Mouse (Mus musculus): ENCODE data around the gene Camta1.

Camta1 gene

GRCm38 (mm10) chr4:151448341-151448740 is 413.3 kb downstream of the Camta1 start:
- DNase-seq (ENCODE audit: low read depth): no peak

GRCm38 (mm10) chr4:151444665-151445064 is 417.0 kb downstream of the Camta1 start:
- DNase-seq (ENCODE audit: low read depth): no peak

GRCm38 (mm10) chr4:151438561-151438960 is 423.1 kb downstream of the Camta1 start:
- no peak for DNase-seq (ENCODE audit: low read depth)

DNA sequence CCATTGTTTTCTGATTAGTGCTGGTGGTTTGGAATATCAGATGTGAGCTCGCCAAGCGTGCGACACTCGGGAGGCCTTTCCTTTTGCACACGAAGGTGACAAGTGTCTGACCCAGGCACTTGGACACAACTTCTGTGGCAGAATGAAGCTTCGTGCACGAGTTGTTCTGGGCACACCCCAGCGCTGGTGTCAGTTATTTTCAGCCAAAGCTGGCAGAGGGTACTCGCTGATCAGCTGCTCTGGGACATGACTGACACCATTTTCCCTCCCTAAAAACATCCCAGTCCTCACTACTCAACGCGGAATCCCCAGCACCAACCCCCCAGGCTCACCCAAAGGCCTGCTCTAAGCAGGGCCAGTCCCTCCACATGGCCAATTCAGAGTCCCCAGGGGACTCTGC is 423.8 kb downstream of the Camta1 start:
- DNase-seq (ENCODE audit: low read depth): no peak

DNA sequence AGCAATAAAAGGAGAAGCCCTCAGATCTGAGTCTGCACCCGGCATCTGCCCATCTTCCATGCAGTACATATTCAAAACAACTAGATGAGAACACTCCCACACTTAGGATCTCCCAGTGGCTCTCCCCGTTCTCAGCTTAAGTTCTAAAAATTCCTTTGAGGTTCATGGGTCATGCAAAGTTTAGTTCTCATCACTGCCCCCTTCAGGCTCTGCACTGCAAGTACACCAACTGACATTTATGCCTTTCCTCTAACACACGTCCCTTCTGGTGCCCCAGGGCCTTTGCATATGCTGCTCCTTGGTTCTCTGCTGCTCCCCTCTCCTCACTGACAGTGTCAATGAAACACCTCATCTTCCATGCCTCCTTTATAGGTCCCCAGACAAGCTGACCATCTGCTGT is 436.5 kb downstream of the Camta1 start:
- DNase-seq (ENCODE audit: low read depth): no peak

DNA sequence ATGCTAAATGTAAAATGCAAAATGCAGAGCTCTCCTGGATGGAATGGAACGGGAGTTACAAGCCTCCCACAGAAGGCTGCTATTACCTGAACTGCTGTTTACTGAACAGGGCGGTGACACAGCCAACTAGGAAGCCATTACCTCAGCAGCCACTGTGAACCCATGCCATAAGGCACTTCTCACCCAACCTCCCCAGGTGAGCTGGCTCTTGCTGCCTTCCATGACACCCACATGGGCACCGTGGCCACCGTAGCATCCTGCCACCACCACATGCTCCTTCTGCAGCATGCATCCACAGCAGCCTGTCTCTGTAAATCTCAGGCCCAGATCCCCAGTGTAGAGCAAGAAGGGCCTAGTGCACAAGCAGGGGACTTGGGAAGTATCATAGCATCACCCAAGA is 438.8 kb downstream of the Camta1 start:
- DNase-seq (ENCODE audit: low read depth): no peak

- DNase-seq (ENCODE audit: low read depth): no peak
Observed at GRCm38 (mm10) chr4:151422361-151422760, 439.3 kb downstream of the Camta1 start.

GRCm38 (mm10) chr4:151418344-151418875 is 443.3 kb downstream of the Camta1 start:
- DNase-seq (ENCODE audit: low read depth): no peak

GRCm38 (mm10) chr4:151415812-151416211 is 445.9 kb downstream of the Camta1 start:
- DNase-seq (ENCODE audit: low read depth): no peak

DNA sequence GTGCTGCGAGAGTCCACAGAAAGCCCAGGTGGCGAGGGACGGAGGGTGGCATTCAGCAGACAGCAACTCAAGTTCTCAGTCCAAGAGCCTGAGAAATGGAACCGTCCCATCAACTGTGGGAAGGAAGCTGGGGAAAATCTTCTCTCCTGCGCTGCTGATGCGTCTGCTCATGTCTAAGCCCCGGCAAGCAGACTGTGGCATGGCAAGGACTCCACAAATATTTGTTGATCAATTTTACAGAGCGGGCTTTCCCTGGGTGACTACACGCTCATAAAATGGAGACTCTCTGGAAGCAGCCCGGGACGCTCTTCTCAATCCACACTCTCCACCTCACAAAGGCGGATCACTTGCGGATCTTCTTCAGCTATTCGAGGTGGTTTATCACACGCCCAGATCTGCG is 446.3 kb downstream of the Camta1 start:
- no peak for DNase-seq (ENCODE audit: low read depth)

- DNase-seq (ENCODE audit: low read depth): no peak
Observed at GRCm38 (mm10) chr4:151414952-151415351, 446.7 kb downstream of the Camta1 start.

DNA sequence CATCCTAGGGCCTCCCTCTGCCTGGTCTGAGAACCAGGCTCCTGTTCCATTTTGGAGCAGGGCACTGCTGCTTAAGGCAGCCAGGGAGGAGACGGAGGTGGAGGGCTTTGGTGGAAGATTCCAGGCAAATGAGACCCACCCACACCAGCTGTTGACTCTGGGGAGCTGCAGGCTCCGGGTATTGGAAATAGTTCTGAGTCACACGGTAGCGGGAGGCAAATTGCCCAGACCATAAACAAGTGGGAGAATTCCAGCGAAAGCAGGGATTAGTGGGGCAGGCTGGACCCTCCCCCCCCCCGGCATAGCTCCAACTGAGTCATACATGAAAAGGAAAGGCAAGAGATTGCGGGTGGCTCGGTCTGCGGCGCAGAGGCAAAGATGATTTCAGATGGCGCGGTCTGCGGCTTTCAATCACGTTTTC is 450.0 kb downstream of the Camta1 start:
- no peak for DNase-seq (ENCODE audit: low read depth)

- no peak for DNase-seq (ENCODE audit: low read depth)
Observed at GRCm38 (mm10) chr4:151411016-151411415, 450.7 kb downstream of the Camta1 start.

DNA sequence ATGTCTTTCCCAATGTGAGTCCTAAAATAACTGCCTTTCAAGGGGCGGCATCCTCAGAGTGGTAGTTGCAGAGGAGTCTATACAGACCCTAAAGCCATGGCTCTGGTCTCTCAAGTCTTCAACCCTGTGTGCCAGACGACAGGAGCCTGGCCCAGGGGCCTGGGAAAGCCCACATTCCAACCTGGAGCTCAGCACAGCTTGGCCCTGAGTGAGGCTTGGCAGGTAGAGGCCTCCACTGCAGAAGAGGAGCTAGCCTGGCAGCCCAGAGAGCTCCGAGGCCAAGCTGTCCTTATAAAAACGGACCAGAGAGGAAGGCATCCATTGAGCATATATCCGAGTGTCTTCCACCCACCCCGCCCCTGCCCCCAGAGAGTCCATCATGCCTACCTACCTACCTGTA is 452.4 kb downstream of the Camta1 start:
- no peak for DNase-seq (ENCODE audit: low read depth)

- DNase-seq (ENCODE audit: low read depth): no peak
Observed at GRCm38 (mm10) chr4:151408811-151409210, 452.9 kb downstream of the Camta1 start.

GRCm38 (mm10) chr4:151408246-151408645 is 453.4 kb downstream of the Camta1 start:
- DNase-seq (ENCODE audit: low read depth): no peak

- no peak for DNase-seq (ENCODE audit: low read depth)
Observed at GRCm38 (mm10) chr4:151407129-151407528, 454.5 kb downstream of the Camta1 start.

GRCm38 (mm10) chr4:151404581-151405256 is 457.0 kb downstream of the Camta1 start:
- no peak for DNase-seq (ENCODE audit: low read depth)

- no peak for DNase-seq (ENCODE audit: low read depth)
Observed at GRCm38 (mm10) chr4:151401685-151402397, 459.8 kb downstream of the Camta1 start.

GRCm38 (mm10) chr4:151396536-151396935 is 465.1 kb downstream of the Camta1 start:
- DNase-seq (ENCODE audit: low read depth): no peak

DNA sequence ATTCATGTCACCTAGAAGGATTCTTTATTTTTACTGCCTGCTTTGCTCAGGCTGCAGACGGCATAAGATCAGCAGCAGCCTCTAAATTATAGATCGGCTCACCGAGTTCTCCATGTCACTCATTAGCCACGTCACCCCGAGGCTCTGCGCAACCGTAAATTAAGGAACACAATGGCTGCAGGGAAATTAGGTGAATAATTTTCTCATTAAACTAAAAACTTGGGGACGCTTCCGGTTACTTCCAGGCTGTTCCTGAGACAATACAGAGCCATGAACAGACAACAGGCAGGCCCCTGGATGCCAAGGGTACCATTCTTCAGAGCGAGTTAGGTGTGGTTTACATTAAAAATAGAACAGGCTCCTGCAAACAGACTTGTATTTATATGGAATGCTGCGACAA is 472.3 kb downstream of the Camta1 start:
- DNase-seq (ENCODE audit: low read depth): no peak

GRCm38 (mm10) chr4:151386701-151387451 is 474.8 kb downstream of the Camta1 start:
- no peak for DNase-seq (ENCODE audit: low read depth)

Measured in induced T-regulatory cell, adult 2 months (primary cell).